Mouse (Mus musculus) heart, postnatal 14 days (tissue): ENCODE results near the gene Gm20075. TPM values are rescaled to one million over a fixed set of nuclear protein-coding genes. Genes with fewer than 3 reads are reported as not detected.
A peak's percentile ranks its signal among the peaks of the same experiment; 100 is the strongest.
"Not testable (repeated sequence)": the region's sequence is repeated elsewhere in the genome, so short reads cannot be mapped to it uniquely, and the experiment has no call there.

Experiments
- DNase-seq, 2 experiments: peaks; one replicate each; pipeline ENCODE4 v3.0.0; 2021 to 2022
- intact Hi-C: fragments of 180-260 bp; cut with DNase I; formaldehyde crosslinking; loops from one replicate; pipeline ENCODE4 v1.15.1; 2025
- long read RNA-seq, 2 experiments: library from polyadenylated mRNA; stranded (forward); transcript quantifications; one replicate each; pipeline ENCODE4 v2.0.0; 2021
- total RNA-seq, 2 experiments: library from RNA; stranded (reverse); gene quantifications; 2 replicates each; pipeline ENCODE4 v1.2.3; 2021

Gm20075 gene
- 10 to 100 TPM; 13.1 to 14.8 TPM for total RNA-seq
- long read RNA-seq, experiment 1, partial matches to known transcripts: 0 of 1 reads
- long read RNA-seq, experiment 1, other reads (novel, unspliced or antisense): 0 of 1 reads
- long read RNA-seq, experiment 2: 0 reads

- DNase-seq, intact Hi-C loops: not testable (repeated sequence)
These were observed at the start of gene Gm20075 for GRCm38 (mm10) chr13:96081276-96081675. Gm20075 (minus strand) TSS chr13:96081376.

- DNase-seq: no peak
- intact Hi-C loops: no loop called here
These were observed 47.9 kb upstream of the Gm20075 start for GRCm38 (mm10) chr13:96129081-96129480.

GRCm38 (mm10) chr13:96126669-96127068, 45.5 kb upstream of the Gm20075 start:
- intact Hi-C loops: no loop called here
- DNase-seq: no peak

- intact Hi-C loops: no loop called here
- no peak for DNase-seq
These were observed 43.8 kb upstream of the Gm20075 start for GRCm38 (mm10) chr13:96125011-96125410.

- peak; percentile 16 to 26 for DNase-seq
- intact Hi-C loops: no loop called here
These were observed 31.5 kb upstream of the Gm20075 start for GRCm38 (mm10) chr13:96112711-96113110.

GRCm38 (mm10) chr13:96110767-96111166, 29.6 kb upstream of the Gm20075 start:
- no peak for DNase-seq
- intact Hi-C loops: no loop called here

GRCm38 (mm10) chr13:96106367-96106766, 25.2 kb upstream of the Gm20075 start:
- DNase-seq: no peak
- intact Hi-C loops: no loop called here

- intact Hi-C loops: no loop called here
These were observed 9.8 kb upstream of the Gm20075 start for GRCm38 (mm10) chr13:96090929-96091328.

GRCm38 (mm10) chr13:96085581-96086302, 4.6 kb upstream of the Gm20075 start:
- intact Hi-C loops: no loop called here
- DNase-seq: no peak

More at GRCm38 (mm10) chr13:96090929-96091328, 9.8 kb upstream of the Gm20075 start:
- DNase-seq: no peak

GRCm38 (mm10) chr13:96081754-96082153, 578 bp upstream of the Gm20075 start, which contains the start of gene Gm17190:
Gm17190 (plus strand) TSS chr13:96082054.
- DNase-seq, intact Hi-C loops: not testable (repeated sequence)

- DNase-seq: no peak
- intact Hi-C loops: no loop called here
These were observed 7.6 kb downstream of the Gm20075 start for GRCm38 (mm10) chr13:96073555-96073954.

GRCm38 (mm10) chr13:96052755-96053154, 28.4 kb downstream of the Gm20075 start:
- DNase-seq: no peak
- intact Hi-C loops: no loop called here

- DNase-seq: no peak
These were observed 35.8 kb downstream of the Gm20075 start for GRCm38 (mm10) chr13:96045396-96045795.

GRCm38 (mm10) chr13:96040275-96041042, 40.7 kb downstream of the Gm20075 start:
- intact Hi-C loops: no loop called here
- DNase-seq: no peak

More at GRCm38 (mm10) chr13:96045396-96045795, 35.8 kb downstream of the Gm20075 start:
- intact Hi-C loops: no loop called here

GRCm38 (mm10) chr13:96039536-96039935, 41.6 kb downstream of the Gm20075 start:
- intact Hi-C loops: loop anchor here (10.0 kb wide), 2 partner anchors 215 to 555 kb away; no protein-coding TSS in a partner anchor
- DNase-seq: no peak

- DNase-seq: peak; percentile 34 to 55
- intact Hi-C loops: loop anchor here (1.0 to 10.0 kb wide), 3 partner anchors 224 to 564 kb away; no protein-coding TSS in a partner anchor
These were observed 50.6 kb downstream of the Gm20075 start for GRCm38 (mm10) chr13:96030368-96031223.
